Mouse (Mus musculus) midbrain, embryonic 11.5 days (tissue): ENCODE data around the gene Bcas1. TPM values are rescaled to one million over a fixed set of nuclear protein-coding genes. Genes with fewer than 3 reads are reported as not detected.

Experiments
- ATAC-seq: fragments of 200-750 bp; cut with Nextera tagmentation; 2 replicates; pipeline ENCODE4 v1.8.0; 2017; ENCODE audit warnings: moderate TSS enrichment, moderate library complexity; ENCODE audit not compliant: low FRiP score
- DNase-seq: peaks from one replicate; pipeline ENCODE4 v3.0.0; 2015; ENCODE audit warnings: low spot score; ENCODE audit errors: missing footprints
- H3K27ac ChIP-seq: fragments of 300-500 bp; sonication (generic); 2 replicates; pipeline ENCODE4 v1.5.1; 2014; ENCODE audit warnings: low read depth, low read length
- H3K27me3 ChIP-seq: fragments of 300-500 bp; sonication (generic); 2 replicates; pipeline ENCODE4 v1.6.1; 2014; ENCODE audit warnings: mild to moderate bottlenecking, low read length, moderate library complexity, mixed read lengths; ENCODE audit not compliant: control insufficient read depth, insufficient read depth
- H3K36me3 ChIP-seq: fragments of 300-500 bp; sonication (generic); 2 replicates; pipeline ENCODE4 v1.6.1; 2014; ENCODE audit warnings: mild to moderate bottlenecking, low read length, moderate library complexity, mixed read lengths; ENCODE audit not compliant: control insufficient read depth, insufficient read depth
- H3K4me1 ChIP-seq: fragments of 300-500 bp; sonication (generic); 2 replicates; pipeline ENCODE4 v1.6.1; 2014; ENCODE audit warnings: low read length; ENCODE audit not compliant: control insufficient read depth, insufficient read depth
- H3K4me2 ChIP-seq: fragments of 300-500 bp; sonication (generic); 2 replicates; pipeline ENCODE4 v1.6.1; 2014; ENCODE audit warnings: mild to moderate bottlenecking, moderate library complexity
- H3K4me3 ChIP-seq: fragments of 300-500 bp; sonication (generic); 2 replicates; pipeline ENCODE4 v1.5.1; 2014; ENCODE audit warnings: low read depth, low read length
- H3K9ac ChIP-seq: fragments of 300-500 bp; sonication (generic); 2 replicates; pipeline ENCODE4 v1.6.1; 2014; ENCODE audit warnings: low read length
- H3K9me3 ChIP-seq: fragments of 300-500 bp; sonication (generic); 2 replicates; pipeline ENCODE4 v1.6.1; 2016; ENCODE audit warnings: low read length; ENCODE audit not compliant: control insufficient read depth
- WGBS: fragments of 180-500 bp; shearing (Covaris S2); extraction: QIAGEN DNeasy Blood & Tissue Kit; methylation state at CpG from one replicate; pipeline ENCODE4 v1.1.7; 2014; 5-methylcytosine and 5-hydroxymethylcytosine counted together
- polyA plus RNA-seq: library from polyadenylated mRNA; unstranded; fragments of >200 nt; fragmentation: Nextera tagmentation; extraction: Ambion mirVana; gene quantifications from 2 replicates; pipeline ENCODE4 v1.2.1, GENCODE M21; 2014

Bcas1 gene
- polyA plus RNA-seq, 1 experiment from 2014 or later = 2.4 TPM

DNA sequence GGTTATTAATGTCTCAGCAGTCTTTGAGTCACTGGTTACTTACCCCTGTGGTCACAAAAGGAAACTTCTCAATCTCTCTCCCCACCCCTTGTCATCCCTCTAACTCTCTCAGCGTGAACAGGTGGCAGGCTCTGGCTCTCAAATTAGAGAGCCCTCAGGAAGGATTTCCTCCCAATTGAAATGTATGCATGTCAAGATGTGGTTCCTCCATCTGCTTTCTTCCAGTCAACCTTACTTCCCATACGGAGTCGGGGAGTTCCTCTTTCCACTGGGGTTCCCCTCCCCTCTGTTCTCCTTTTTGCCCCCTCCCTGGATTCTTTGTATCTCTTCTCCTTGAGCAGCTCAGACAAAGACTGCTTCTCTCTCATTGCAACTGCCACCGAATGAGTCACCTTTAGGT, 8.6 kb upstream of the Bcas1 start:
- ATAC-seq (no peak), DNase-seq (no peak)
- WGBS = 76% methylated on average over 4 of the region's 4 CpGs
- no peaks in the 10 kb centered on the region for H3K36me3 ChIP-seq
- no peak overlapping the region for H3K4me3 ChIP-seq
- no peak overlapping the region for H3K27ac ChIP-seq
- no peak overlapping the region for H3K9ac ChIP-seq
- H3K27me3 ChIP-seq = no peaks in the 10 kb centered on the region
- no peaks in the 10 kb centered on the region for H3K4me1 ChIP-seq
- no peak overlapping the region for H3K4me2 ChIP-seq
- no peaks in the 10 kb centered on the region for H3K9me3 ChIP-seq

DNA sequence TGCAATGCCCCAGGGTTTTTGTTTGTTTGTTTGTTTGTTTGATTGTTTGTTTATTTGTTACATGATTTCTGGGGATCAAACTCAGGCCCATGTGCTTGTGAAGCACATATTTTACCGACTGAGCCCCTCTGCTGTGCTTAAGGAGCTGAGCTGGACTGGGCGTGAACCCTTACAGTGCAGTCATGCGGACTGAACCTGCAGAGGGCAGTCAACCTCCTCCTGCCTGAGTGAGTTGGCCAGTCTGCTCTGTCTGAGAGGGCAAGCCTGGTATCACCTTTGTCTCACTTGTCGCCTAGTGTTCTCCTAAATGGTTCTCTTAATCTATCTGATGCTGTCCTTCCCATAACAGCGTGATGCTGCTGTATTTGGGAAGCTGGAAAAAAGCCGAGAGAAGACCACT, 4.5 kb upstream of the Bcas1 start:
- Histone ChIP-seq H3K27ac (no peak overlapping the region), H3K9ac (no peak overlapping the region), H3K9me3 (no peaks in the 10 kb centered on the region), H3K4me3 (no peak overlapping the region), H3K27me3 (no peaks in the 10 kb centered on the region), H3K36me3 (no peaks in the 10 kb centered on the region), H3K4me2 (no peak overlapping the region), H3K4me1 (no peaks in the 10 kb centered on the region)
- ATAC-seq (no peak), DNase-seq (no peak)
- 52% methylated on average over 6 of the region's 6 CpGs for WGBS

- H3K27ac ChIP-seq = no peak overlapping the region
- peak; percentile 46; the same call in 1 of the 2 replicates for ATAC-seq
- H3K9ac ChIP-seq = no peak overlapping the region
- H3K36me3 ChIP-seq = no peaks in the 10 kb centered on the region
- H3K4me2 ChIP-seq = no peak overlapping the region
- WGBS = 73% methylated on average over 8 of the region's 8 CpGs
- no peaks in the 10 kb centered on the region for H3K9me3 ChIP-seq
- H3K27me3 ChIP-seq = no peaks in the 10 kb centered on the region
- no peak for DNase-seq
- H3K4me1 ChIP-seq = no peaks in the 10 kb centered on the region
- no peak overlapping the region for H3K4me3 ChIP-seq
These were observed 1.3 kb upstream of the Bcas1 start for GRCm38 (mm10) chr2:170428966-170429365.

DNA sequence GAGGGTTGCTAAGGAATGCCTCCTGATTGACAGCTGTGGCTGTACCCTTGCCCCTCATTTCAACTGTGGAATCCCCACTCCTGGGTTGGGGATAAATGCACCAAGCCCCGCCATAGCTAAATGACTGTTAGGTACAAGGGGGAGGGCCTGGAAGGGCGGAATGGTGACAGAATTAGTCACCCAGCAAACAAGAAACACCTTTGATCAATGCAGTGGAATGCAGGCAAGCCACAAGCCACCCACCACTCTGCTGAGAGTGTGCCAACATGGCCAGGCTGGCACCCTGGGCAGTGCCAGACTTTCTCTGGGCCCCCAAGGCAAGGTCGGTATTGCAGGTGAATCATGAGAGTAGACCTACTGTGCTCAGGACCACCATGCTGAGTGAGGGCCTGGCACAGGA, 3.5 kb downstream of the Bcas1 start:
- Histone ChIP-seq H3K36me3 (no peaks in the 10 kb centered on the region), H3K27ac (no peak overlapping the region), H3K9ac (no peak overlapping the region), H3K9me3 (no peaks in the 10 kb centered on the region), H3K4me2 (no peak overlapping the region), H3K4me1 (no peaks in the 10 kb centered on the region), H3K27me3 (no peaks in the 10 kb centered on the region), H3K4me3 (no peak overlapping the region)
- DNase-seq (no peak), ATAC-seq (no peak)
- 65% methylated on average over 3 of the region's 3 CpGs for WGBS

DNA sequence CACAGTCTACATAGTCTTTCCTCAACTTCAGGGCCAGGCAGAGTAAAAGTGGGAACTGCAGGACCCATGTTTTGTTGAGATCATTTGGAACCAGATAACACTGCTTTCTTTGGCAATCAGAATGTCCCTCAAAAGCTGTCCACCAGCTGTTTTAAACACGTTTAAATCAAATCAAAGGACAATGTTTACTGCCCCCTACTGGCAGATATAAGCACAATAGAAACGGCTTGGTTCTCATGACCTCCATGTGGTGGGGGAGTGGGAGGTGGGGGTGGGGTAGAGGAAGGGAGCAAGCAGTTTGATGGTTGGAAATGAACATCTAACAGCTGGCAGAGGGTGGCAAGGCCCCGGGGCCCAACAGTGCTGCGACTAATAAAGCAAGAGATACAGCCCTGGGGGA, 5.7 kb downstream of the Bcas1 start:
- H3K27ac ChIP-seq = no peak overlapping the region
- no peaks in the 10 kb centered on the region for H3K27me3 ChIP-seq
- no peaks in the 10 kb centered on the region for H3K9me3 ChIP-seq
- no peak overlapping the region for H3K4me2 ChIP-seq
- no peaks in the 10 kb centered on the region for H3K36me3 ChIP-seq
- 43% methylated on average over 4 of the region's 4 CpGs for WGBS
- H3K4me3 ChIP-seq = no peak overlapping the region
- DNase-seq = no peak
- no peaks in the 10 kb centered on the region for H3K4me1 ChIP-seq
- ATAC-seq = no peak
- H3K9ac ChIP-seq = no peak overlapping the region

GRCm38 (mm10) chr2:170418748-170419147, 8.9 kb downstream of the Bcas1 start:
- H3K9ac ChIP-seq = no peak overlapping the region
- no peaks in the 10 kb centered on the region for H3K9me3 ChIP-seq
- no peaks in the 10 kb centered on the region for H3K36me3 ChIP-seq
- no peak overlapping the region for H3K4me3 ChIP-seq
- no peak overlapping the region for H3K4me2 ChIP-seq
- no peak for DNase-seq
- 58% methylated on average over 10 of the region's 10 CpGs for WGBS
- no peaks in the 10 kb centered on the region for H3K4me1 ChIP-seq
- H3K27ac ChIP-seq = no peak overlapping the region
- ATAC-seq = no peak
- no peaks in the 10 kb centered on the region for H3K27me3 ChIP-seq

- Histone ChIP-seq H3K4me2 (peak overlapping the region; percentile 39), H3K4me3 (peak overlapping the region; percentile 13; the same call in 1 of the 2 replicates), H3K9ac (peak overlapping the region; percentile 41), H3K4me1 (no peaks in the 10 kb centered on the region), H3K27me3 (no peaks in the 10 kb centered on the region; the same call in 1 of the 2 replicates), H3K36me3 (no peaks in the 10 kb centered on the region), H3K9me3 (no peaks in the 10 kb centered on the region), H3K27ac (no peak overlapping the region)
- DNase-seq = peak; percentile 90
- ATAC-seq = 0 out of 2 replicates have a peak, but pooled peaks have one; percentile 64
- WGBS = 19% methylated on average over 13 of the region's 13 CpGs
These were observed 16.0 kb downstream of the Bcas1 start for GRCm38 (mm10) chr2:170411490-170412168.

GRCm38 (mm10) chr2:170410677-170411489, 16.8 kb downstream of the Bcas1 start:
- ATAC-seq (peak; percentile 54; the same call in 1 of the 2 replicates), DNase-seq (peak; percentile 87)
- H3K9me3 ChIP-seq = no peaks in the 10 kb centered on the region
- peak overlapping the region; percentile 41 for H3K9ac ChIP-seq
- no peak overlapping the region for H3K27ac ChIP-seq
- peak overlapping the region; percentile 39 for H3K4me2 ChIP-seq
- no peaks in the 10 kb centered on the region for H3K4me1 ChIP-seq
- peak overlapping the region; percentile 13; the same call in 1 of the 2 replicates for H3K4me3 ChIP-seq
- peaks cover 2% of the 10 kb centered on the region; the same call in 1 of the 2 replicates for H3K27me3 ChIP-seq
- 39% methylated on average over 23 of the region's 23 CpGs for WGBS
- H3K36me3 ChIP-seq = no peaks in the 10 kb centered on the region

DNA sequence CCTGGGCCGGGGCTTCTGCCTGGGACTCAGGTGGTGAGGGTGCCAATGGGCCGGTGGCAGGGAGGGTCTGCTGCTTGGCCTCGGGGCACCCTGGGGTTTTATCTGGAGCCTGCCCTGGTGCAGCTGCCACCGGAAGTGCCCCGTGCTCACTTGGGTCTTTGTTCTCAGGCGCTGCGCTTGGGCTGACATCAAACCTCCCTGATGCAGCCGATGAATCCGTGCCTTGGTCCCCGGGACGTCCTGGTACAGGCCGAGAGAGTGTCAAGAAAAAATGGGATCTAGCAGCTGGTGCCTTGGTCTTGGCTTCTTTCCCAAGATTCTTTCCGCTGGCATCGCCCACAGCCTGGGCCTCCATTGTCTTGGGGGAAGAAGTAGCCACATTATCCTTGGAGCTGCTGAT, 21.2 kb downstream of the Bcas1 start:
- ATAC-seq (no peak), DNase-seq (no peak)
- peaks cover 2% of the 10 kb centered on the region; the same call in 1 of the 2 replicates for H3K27me3 ChIP-seq
- no peaks in the 10 kb centered on the region for H3K9me3 ChIP-seq
- H3K27ac ChIP-seq = no peak overlapping the region
- H3K4me2 ChIP-seq = no peak overlapping the region
- no peak overlapping the region for H3K9ac ChIP-seq
- no peaks in the 10 kb centered on the region for H3K36me3 ChIP-seq
- H3K4me1 ChIP-seq = peaks cover 10% of the 10 kb centered on the region
- WGBS = 65% methylated on average over 14 of the region's 14 CpGs
- H3K4me3 ChIP-seq = no peak overlapping the region
